Mouse (Mus musculus) mouse trophoblast stem cell (cell line): ENCODE results near the gene Tfap4.

Source experiments
- in situ Hi-C, 2 experiments: fragments of 300-500 bp; cut with MseI, MboI; formaldehyde crosslinking; loops; 2 replicates in 1 of 2; 3 replicates in 1 of 2; pipeline ENCODE4 v1.15.1; 2025

Gene Tfap4

GRCm38 (mm10) chr16:4559715-4560144 is at the start of gene Tfap4:
Tfap4 (minus strand) TSS chr16:4559854.
- in situ Hi-C loops, result loop anchor here in 1 of 2 experiments (5.0 kb wide), 1 partner anchor 48 kb away; no protein-coding TSS in a partner anchor

- in situ Hi-C loops, result loop anchor here in 1 of 2 experiments (5.0 kb wide), 1 partner anchor 46 kb away; no protein-coding TSS in a partner anchor
Observed at GRCm38 (mm10) chr16:4608532-4609059, 48.9 kb upstream of the Tfap4 start.

- in situ Hi-C loops, result loop anchor here in 1 of 2 experiments (5.0 kb wide), 1 partner anchor 46 kb away; no protein-coding TSS in a partner anchor
Observed at GRCm38 (mm10) chr16:4607818-4608531, 48.3 kb upstream of the Tfap4 start.

GRCm38 (mm10) chr16:4606431-4607084 is 46.9 kb upstream of the Tfap4 start:
- in situ Hi-C loops, result loop anchor here in 1 of 2 experiments (5.0 kb wide), 1 partner anchor 44 kb away; no protein-coding TSS in a partner anchor

- in situ Hi-C loops, result loop anchor here in 1 of 2 experiments (5.0 kb wide), 1 partner anchor 43 kb away; no protein-coding TSS in a partner anchor
Observed at GRCm38 (mm10) chr16:4605514-4606131, 46.0 kb upstream of the Tfap4 start.

GRCm38 (mm10) chr16:4604293-4604837 is 44.7 kb upstream of the Tfap4 start:
- in situ Hi-C loops, result no loop called here

GRCm38 (mm10) chr16:4603453-4603837 is 43.8 kb upstream of the Tfap4 start:
- in situ Hi-C loops, result no loop called here

- in situ Hi-C loops, result no loop called here
Observed at GRCm38 (mm10) chr16:4602766-4603452, 43.3 kb upstream of the Tfap4 start.

GRCm38 (mm10) chr16:4602189-4602588 is 42.5 kb upstream of the Tfap4 start:
- in situ Hi-C loops, result no loop called here

- in situ Hi-C loops, result no loop called here
Observed at GRCm38 (mm10) chr16:4600701-4601310, 41.2 kb upstream of the Tfap4 start.

GRCm38 (mm10) chr16:4599616-4600015 is 40.0 kb upstream of the Tfap4 start:
- in situ Hi-C loops, result no loop called here

- in situ Hi-C loops, result no loop called here
Observed at GRCm38 (mm10) chr16:4598891-4599543, 39.4 kb upstream of the Tfap4 start.

- in situ Hi-C loops, result no loop called here
Observed at GRCm38 (mm10) chr16:4598041-4598440, 38.4 kb upstream of the Tfap4 start.

- in situ Hi-C loops, result no loop called here
Observed at GRCm38 (mm10) chr16:4597296-4597695, 37.6 kb upstream of the Tfap4 start.

GRCm38 (mm10) chr16:4596836-4597235 is 37.2 kb upstream of the Tfap4 start:
- in situ Hi-C loops, result no loop called here

GRCm38 (mm10) chr16:4596141-4596728 is 36.6 kb upstream of the Tfap4 start:
- in situ Hi-C loops, result no loop called here

GRCm38 (mm10) chr16:4595527-4595963 is 35.9 kb upstream of the Tfap4 start:
- in situ Hi-C loops, result no loop called here

GRCm38 (mm10) chr16:4594814-4595526 is 35.3 kb upstream of the Tfap4 start:
- in situ Hi-C loops, result no loop called here
